Mouse (Mus musculus) spleen, adult 2 months (tissue): ENCODE data around the gene Polr2c. TPM values are rescaled to one million over a fixed set of nuclear protein-coding genes. Genes with fewer than 3 reads are reported as not detected.
A peak's percentile ranks its signal among the peaks of the same experiment; 100 is the strongest.
"Not testable (repeated sequence)": the region's sequence is repeated elsewhere in the genome, so short reads cannot be mapped to it uniquely, and the experiment has no call there.

Experiments used
- DNase-seq, 2 experiments: peaks; one replicate each; pipeline versions ENCODE4 v3.0.0 to v3.0.0-alpha.2; 2012 to 2021; ENCODE audit warnings: low spot score in 2 of 2, low read depth in 1 of 2
- H3K27ac ChIP-seq: fragments of 200-500 bp; 2 replicates; pipeline ENCODE4 v1.5.1; 2012; ENCODE audit warnings: low read length, inconsistent platforms; ENCODE audit not compliant: insufficient read depth
- H3K27me3 ChIP-seq: fragments of 200-500 bp; 2 replicates; pipeline ENCODE4 v1.6.1; 2012; ENCODE audit warnings: mild to moderate bottlenecking, moderate library complexity, low read length, inconsistent platforms; ENCODE audit not compliant: control insufficient read depth, insufficient read depth
- H3K36me3 ChIP-seq: fragments of 200-500 bp; 2 replicates; pipeline ENCODE4 v1.6.1; 2012; ENCODE audit warnings: mild to moderate bottlenecking, low read length, inconsistent platforms; ENCODE audit not compliant: control insufficient read depth, insufficient read depth
- H3K4me1 ChIP-seq: fragments of 200-500 bp; 2 replicates; pipeline ENCODE4 v1.6.1; 2011; ENCODE audit warnings: inconsistent platforms; ENCODE audit not compliant: control insufficient read depth, insufficient read depth, insufficient read length
- H3K4me3 ChIP-seq: fragments of 200-500 bp; 2 replicates; pipeline ENCODE4 v1.5.1; 2011; ENCODE audit warnings: mild to moderate bottlenecking, inconsistent platforms; ENCODE audit not compliant: insufficient read depth, insufficient read length; ENCODE audit errors: extremely low read depth
- CTCF ChIP-seq: fragments of 200-500 bp; IDR thresholded peaks from 2 replicates; pipeline ENCODE4 v1.5.1; 2011; ENCODE audit warnings: mild to moderate bottlenecking, inconsistent platforms; ENCODE audit not compliant: insufficient read depth, insufficient read length, insufficient replicate concordance; ENCODE audit errors: extremely low read depth
- POLR2A ChIP-seq: fragments of 200-500 bp; IDR thresholded peaks from 2 replicates; pipeline ENCODE4 v1.6.1; 2011; ENCODE audit warnings: low read depth, low read length, inconsistent platforms
- WGBS: fragments of 180-500 bp; shearing (Covaris S2); methylation state at CpG from one replicate; pipeline ENCODE4 v1.1.7; 2018; 5-methylcytosine and 5-hydroxymethylcytosine counted together
- polyA plus RNA-seq: library from polyadenylated mRNA; depleted of rRNA; stranded (reverse); fragments of >200 nt; gene quantifications from 2 replicates; pipeline ENCODE4 v1.2.3, GENCODE M21; 2012

Polr2c gene
- polyA plus RNA-seq, 1 experiment, result 56.4 TPM

DNA sequence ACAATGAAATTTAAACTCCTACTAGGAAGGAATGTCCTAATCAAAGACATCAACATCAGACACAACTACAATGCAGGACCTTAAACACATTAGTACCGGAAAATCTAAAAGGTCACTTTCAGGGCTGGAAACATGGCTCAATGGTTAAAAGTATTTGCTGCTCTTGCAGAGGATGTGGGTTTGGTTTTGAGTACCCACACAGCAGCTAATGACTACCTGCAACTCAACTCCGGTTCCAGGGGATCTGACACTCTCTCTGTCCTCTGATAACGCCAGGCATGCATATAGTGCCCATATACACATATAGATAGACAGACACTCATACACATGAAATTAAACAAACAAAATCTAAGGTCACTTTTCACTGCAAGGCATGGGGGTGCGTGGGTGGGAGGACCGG lies 31.0 kb upstream of the Polr2c start:
- DNase-seq, result no peak
- Histone ChIP-seq H3K27me3 (no peaks in the 10 kb centered on the region), H3K27ac (no peak overlapping the region), H3K4me3 (no peak overlapping the region), H3K4me1 (no peaks in the 10 kb centered on the region), H3K36me3 (peaks cover 20% of the 10 kb centered on the region)
- TF ChIP-seq CTCF (no peak), POLR2A (no peak)
- WGBS, result 83% methylated on average over 5 of the region's 5 CpGs

DNA sequence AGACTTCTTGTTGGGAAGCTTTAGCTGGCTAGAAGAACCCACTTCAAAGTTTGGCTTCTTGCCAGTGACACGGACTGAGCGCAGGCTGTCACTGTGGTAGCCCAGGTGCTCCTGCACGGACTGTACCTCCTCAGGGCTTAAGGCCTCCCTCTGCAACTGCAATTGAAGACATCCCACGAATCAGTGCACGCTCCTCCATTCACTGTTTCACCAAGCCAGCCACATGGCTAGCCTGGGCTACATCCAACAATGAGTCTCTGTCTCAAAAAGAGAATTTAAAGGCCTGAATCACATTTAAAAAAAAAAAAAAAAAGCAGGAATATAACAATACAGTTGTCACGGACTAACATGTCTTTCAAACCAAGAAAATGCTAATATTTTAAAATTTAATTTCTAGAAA lies 29.0 kb upstream of the Polr2c start:
- peaks cover 16% of the 10 kb centered on the region for H3K36me3 ChIP-seq
- WGBS, result 80% methylated on average over 6 of the region's 6 CpGs

DNA sequence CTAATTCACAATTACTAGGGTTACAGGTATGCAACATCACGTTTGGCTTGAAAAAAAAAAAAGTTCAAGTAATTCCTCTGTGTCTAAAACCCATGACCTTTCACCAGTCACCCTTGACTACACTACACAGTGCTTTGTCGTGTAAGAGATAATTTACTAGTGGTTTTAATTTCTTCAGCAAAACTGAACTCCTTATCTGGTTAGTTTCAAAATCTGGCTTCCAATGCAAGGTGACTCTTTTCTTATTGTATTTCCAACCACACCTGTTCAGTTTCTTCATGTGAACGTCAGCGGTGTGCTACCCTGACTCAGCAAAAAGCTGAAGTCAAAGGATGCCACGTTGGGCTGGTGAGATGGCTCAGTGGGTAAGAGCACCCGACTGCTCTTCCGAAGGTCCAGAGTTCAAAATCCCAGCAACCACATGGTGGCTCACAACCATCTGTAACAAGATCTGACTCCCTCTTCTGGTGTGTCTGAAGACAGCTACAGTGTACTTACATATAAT lies 23.3 kb upstream of the Polr2c start:
- not testable (repeated sequence) for H3K4me3 ChIP-seq, H3K4me1 ChIP-seq, H3K27ac ChIP-seq, H3K27me3 ChIP-seq, H3K36me3 ChIP-seq, DNase-seq
- 68% methylated on average over 7 of the region's 7 CpGs for WGBS

More for the DNA sequence above, 29.0 kb upstream of the Polr2c start:
- TF ChIP-seq POLR2A, result no peak
- TF ChIP-seq CTCF, result no peak
- Histone ChIP-seq H3K27ac (no peak overlapping the region), H3K4me3 (no peak overlapping the region), H3K4me1 (no peaks in the 10 kb centered on the region), H3K27me3 (no peaks in the 10 kb centered on the region)
- no peak for DNase-seq

DNA sequence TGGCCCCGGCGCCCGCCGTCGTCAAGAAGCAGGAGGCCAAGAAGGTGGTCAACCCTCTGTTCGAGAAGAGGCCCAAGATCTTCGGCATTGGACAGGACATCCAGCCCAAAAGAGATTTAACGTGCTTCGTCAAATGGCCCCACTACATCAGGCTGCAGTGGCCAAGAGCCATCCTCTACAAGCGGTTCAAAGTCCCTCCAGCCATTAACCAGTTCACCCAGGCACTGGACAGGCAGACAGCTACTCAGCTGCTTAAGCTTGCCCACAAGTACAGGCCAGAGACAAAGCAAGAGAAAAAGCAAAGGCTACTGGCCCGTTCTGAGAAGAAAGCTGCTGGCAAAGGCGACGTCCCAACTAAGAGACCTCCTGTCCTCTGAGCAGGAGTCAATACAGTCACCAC lies 21.5 kb upstream of the Polr2c start:
- not testable (repeated sequence) for H3K4me1 ChIP-seq, H3K27me3 ChIP-seq, H3K36me3 ChIP-seq, DNase-seq, H3K27ac ChIP-seq, H3K4me3 ChIP-seq
- 97% methylated on average over 13 of the region's 13 CpGs for WGBS

DNA sequence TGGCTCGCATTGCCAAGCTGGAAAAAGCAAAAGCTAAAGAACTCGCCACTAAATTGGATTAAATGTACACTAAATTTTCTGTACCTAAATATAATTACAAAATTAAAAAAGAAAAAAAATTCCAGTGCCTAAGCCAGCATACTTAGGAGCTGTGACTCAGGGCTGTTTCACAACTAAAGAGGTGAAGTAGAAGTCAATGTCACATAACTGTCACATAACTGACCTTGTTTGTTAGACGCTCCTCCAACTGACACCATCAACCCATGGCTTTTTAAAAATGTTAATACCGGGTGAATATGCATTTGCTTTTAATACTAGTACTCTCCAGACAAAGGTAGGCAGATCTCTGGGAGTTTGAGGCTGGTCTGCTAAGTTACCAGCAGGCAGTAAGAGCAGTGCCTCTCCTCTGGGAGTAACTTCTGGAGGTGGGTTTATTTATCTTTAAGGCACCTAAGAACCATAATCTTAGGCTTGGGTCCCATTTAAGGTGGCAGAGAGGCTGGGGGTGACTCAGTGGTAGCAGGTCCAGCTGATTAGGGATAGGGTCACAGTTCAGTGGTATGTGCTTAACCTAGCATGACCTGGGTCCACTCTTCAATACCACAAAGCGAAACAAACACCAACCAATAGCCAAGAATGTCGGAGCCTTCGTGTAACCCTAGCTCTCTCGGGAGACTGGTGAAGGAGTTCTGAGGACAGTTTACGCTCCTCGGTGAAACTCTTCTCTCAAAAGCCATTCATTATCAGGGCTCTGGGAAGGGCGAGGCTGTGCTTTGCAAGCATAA lies 20.6 kb upstream of the Polr2c start:
- WGBS, result 75% methylated on average over 11 of the region's 11 CpGs
- Histone ChIP-seq H3K27me3 (no peaks in the 10 kb centered on the region), H3K4me3 (no peak overlapping the region), H3K36me3 (peaks cover 1% of the 10 kb centered on the region; the same call in 1 of the 2 replicates), H3K4me1 (peaks cover 4% of the 10 kb centered on the region; the same call in 1 of the 2 replicates), H3K27ac (no peak overlapping the region)
- DNase-seq, result no peak
- TF ChIP-seq CTCF, result no peak
- no peak for TF ChIP-seq POLR2A

DNA sequence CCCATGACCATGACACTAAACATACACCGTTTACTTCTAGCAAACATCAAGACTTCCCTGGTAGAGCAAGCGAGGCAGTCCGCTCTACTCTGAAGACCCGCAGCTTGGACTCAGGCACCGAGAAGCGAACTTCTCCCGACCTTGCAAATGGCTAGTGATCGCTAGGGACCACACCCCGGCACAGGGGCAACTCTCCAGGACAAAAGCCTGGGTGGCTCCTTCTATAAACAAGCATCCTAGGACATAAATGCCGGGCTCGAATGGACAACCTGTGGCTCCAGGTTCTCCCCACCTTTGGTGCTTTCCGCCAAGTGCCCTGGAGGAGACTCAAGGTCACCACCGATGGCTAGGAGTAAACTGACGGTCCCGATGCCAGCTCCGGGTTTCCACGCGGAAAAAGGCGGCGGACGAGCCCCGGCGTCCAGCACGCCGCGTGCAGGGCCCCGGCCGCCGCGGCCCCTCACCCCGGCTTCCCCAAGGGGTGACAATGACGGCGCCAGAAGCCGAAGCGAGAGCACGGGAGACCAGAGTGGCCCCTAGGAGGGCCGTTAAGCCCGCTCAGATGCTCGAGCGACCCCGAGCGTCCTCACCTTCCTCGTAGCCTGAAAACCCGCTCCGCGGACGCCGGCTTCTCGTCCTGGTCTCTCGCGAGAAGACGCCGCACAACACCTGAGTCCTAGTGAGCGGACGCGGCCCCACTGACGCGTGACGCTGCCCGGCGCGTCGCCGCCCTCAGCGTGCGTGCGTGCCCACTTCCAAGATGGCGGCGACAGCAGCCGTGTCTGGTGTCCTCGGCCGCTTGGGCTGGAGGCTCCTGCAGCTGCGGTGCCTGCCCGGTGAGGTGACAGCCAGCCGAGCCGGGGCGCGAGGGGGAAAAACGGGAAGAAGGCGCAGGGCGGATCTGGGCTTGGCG lies 19.3 kb upstream of the Polr2c start, which contains the start of the genes Coq9 and Ciapin1:
TSS of gene Coq9 (plus strand) at position 660 of the 913 bp plus-strand sequence.
TSS of gene Ciapin1 (minus strand) at position 697 of the 913 bp plus-strand sequence.
- H3K4me3 ChIP-seq, result peak within 1 kb of the TSS; percentile 88
- peak; percentile 90 to 96 for DNase-seq
- H3K4me1 ChIP-seq, result peaks cover 4% of the 10 kb centered on the region; the same call in 1 of the 2 replicates
- TF ChIP-seq CTCF (no peak), POLR2A (peak; percentile 84)
- peak within 1 kb of the TSS; percentile 91 for H3K27ac ChIP-seq
- peaks cover 1% of the 10 kb centered on the region; the same call in 1 of the 2 replicates for H3K36me3 ChIP-seq
- WGBS, result under 1% methylated on average over 82 of the region's 82 CpGs
- H3K27me3 ChIP-seq, result no peaks in the 10 kb centered on the region
